Mouse (Mus musculus): ENCODE data around the gene Zbtb18. TPM values are rescaled to one million over a fixed set of nuclear protein-coding genes. Genes with fewer than 3 reads are reported as not detected.
"Not testable (repeated sequence)": the region's sequence is repeated elsewhere in the genome, so short reads cannot be mapped to it uniquely, and the experiment has no call there.

The Zbtb18 gene
- total RNA-seq, 2 experiments from 2014 or later = 22.9 to 24.2 TPM

- no peak for DNase-seq (ENCODE audit: low spot score in 2 of 2)
Measured at GRCm38 (mm10) chr1:177445461-177446130, 3.4 kb downstream of the Zbtb18 start.

GRCm38 (mm10) chr1:177447086-177447485, 4.9 kb downstream of the Zbtb18 start:
- DNase-seq (ENCODE audit: low spot score in 2 of 2) = no peak

GRCm38 (mm10) chr1:177447541-177448111, 5.5 kb downstream of the Zbtb18 start:
- no peak for DNase-seq (ENCODE audit: low spot score in 2 of 2)

- no peak for DNase-seq (ENCODE audit: low spot score in 2 of 2)
Measured at GRCm38 (mm10) chr1:177448121-177448561, 6.0 kb downstream of the Zbtb18 start.

GRCm38 (mm10) chr1:177448921-177449320, 6.8 kb downstream of the Zbtb18 start:
- no peak for DNase-seq (ENCODE audit: low spot score in 2 of 2)

- not testable (repeated sequence) for DNase-seq (ENCODE audit: low spot score in 2 of 2)
Measured at GRCm38 (mm10) chr1:177449857-177450256, 7.7 kb downstream of the Zbtb18 start.

GRCm38 (mm10) chr1:177451041-177451440, 8.9 kb downstream of the Zbtb18 start:
- no peak for DNase-seq (ENCODE audit: low spot score in 2 of 2)

- DNase-seq (ENCODE audit: low spot score in 2 of 2) = no peak
Measured at GRCm38 (mm10) chr1:177451991-177452431, 9.9 kb downstream of the Zbtb18 start.

GRCm38 (mm10) chr1:177452987-177453386, 10.8 kb downstream of the Zbtb18 start:
- DNase-seq (ENCODE audit: low spot score in 2 of 2) = no peak

- no peak for DNase-seq (ENCODE audit: low spot score in 2 of 2)
Measured at GRCm38 (mm10) chr1:177453806-177454205, 11.7 kb downstream of the Zbtb18 start.

GRCm38 (mm10) chr1:177454492-177454891, 12.3 kb downstream of the Zbtb18 start:
- DNase-seq (ENCODE audit: low spot score in 2 of 2) = no peak

GRCm38 (mm10) chr1:177455466-177455865, 13.3 kb downstream of the Zbtb18 start:
- no peak for DNase-seq (ENCODE audit: low spot score in 2 of 2)

GRCm38 (mm10) chr1:177456208-177456607, 14.1 kb downstream of the Zbtb18 start:
- no peak for DNase-seq (ENCODE audit: low spot score in 2 of 2)

GRCm38 (mm10) chr1:177456772-177457171, 14.6 kb downstream of the Zbtb18 start:
- DNase-seq (ENCODE audit: low spot score in 2 of 2) = no peak

- DNase-seq (ENCODE audit: low spot score in 2 of 2) = no peak
Measured at GRCm38 (mm10) chr1:177457981-177458380, 15.8 kb downstream of the Zbtb18 start.

- no peak for DNase-seq (ENCODE audit: low spot score in 2 of 2)
Measured at GRCm38 (mm10) chr1:177458456-177459389, 16.6 kb downstream of the Zbtb18 start.

- no peak for DNase-seq (ENCODE audit: low spot score in 2 of 2)
Measured at GRCm38 (mm10) chr1:177459536-177459935, 17.4 kb downstream of the Zbtb18 start.

- DNase-seq (ENCODE audit: low spot score in 2 of 2) = no peak
Measured at GRCm38 (mm10) chr1:177467150-177467549, 25.0 kb downstream of the Zbtb18 start.

- no peak for DNase-seq (ENCODE audit: low spot score in 2 of 2)
Measured at GRCm38 (mm10) chr1:177468436-177468835, 26.3 kb downstream of the Zbtb18 start.

GRCm38 (mm10) chr1:177470091-177470490, 27.9 kb downstream of the Zbtb18 start:
- DNase-seq (ENCODE audit: low spot score in 2 of 2) = no peak

- no peak for DNase-seq (ENCODE audit: low spot score in 2 of 2)
Measured at GRCm38 (mm10) chr1:177470951-177471350, 28.8 kb downstream of the Zbtb18 start.

All from adrenal gland, adult 18-20 months (tissue).